Mouse (Mus musculus): Measurements from ENCODE around the gene Rab43. TPM values are rescaled to one million over a fixed set of nuclear protein-coding genes. Genes with fewer than 3 reads are reported as not detected.

Gene Rab43
- total RNA-seq, 2 experiments from 2014 or later, result 10.7 to 11.1 TPM

- intact Hi-C loops (cut with DNase I), result loop anchor here (2.0 to 5.0 kb wide), 2 partner anchors 40 to 138 kb away; partner anchors contain the start of genes Aplf and Cnbp
- DNase-seq, result no peak
Measured at GRCm38 (mm10) chr6:87810311-87810710, 1.7 kb downstream of the Rab43 start.

- intact Hi-C loops (cut with DNase I), result loop anchor here (2.0 to 5.0 kb wide), 2 partner anchors 41 to 137 kb away; partner anchors contain the start of genes Aplf and Cnbp
- DNase-seq, result no peak
Measured at GRCm38 (mm10) chr6:87809651-87810161, 2.3 kb downstream of the Rab43 start.

GRCm38 (mm10) chr6:87809144-87809543 is 2.8 kb downstream of the Rab43 start:
- DNase-seq, result no peak
- intact Hi-C loops (cut with DNase I), result no loop called here

- intact Hi-C loops (cut with DNase I), result no loop called here
- no peak for DNase-seq
Measured at GRCm38 (mm10) chr6:87808521-87808920, 3.4 kb downstream of the Rab43 start.

GRCm38 (mm10) chr6:87807735-87808440 is 4.1 kb downstream of the Rab43 start:
- DNase-seq, result no peak
- intact Hi-C loops (cut with DNase I), result no loop called here

DNA sequence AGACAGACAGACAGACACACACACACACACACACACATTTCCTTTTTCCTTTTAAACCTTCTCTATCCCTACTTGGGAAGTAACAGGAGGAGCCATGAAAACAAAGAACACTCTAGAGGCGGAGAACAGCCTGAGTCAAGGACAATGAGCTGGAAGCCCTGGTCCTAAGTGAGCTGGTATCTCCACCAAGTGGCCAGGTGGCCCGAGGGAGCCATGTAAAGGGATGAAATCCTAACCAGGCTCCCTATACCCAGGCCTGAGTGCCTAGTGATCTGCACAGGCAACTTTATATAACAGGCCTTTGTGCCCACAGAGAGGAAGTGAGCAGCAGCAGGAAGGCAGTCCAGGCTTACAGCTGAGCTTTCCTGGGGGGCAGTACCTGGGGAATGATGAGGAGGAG is 5.1 kb downstream of the Rab43 start:
- DNase-seq, result no peak
- intact Hi-C loops (cut with DNase I), result no loop called here

GRCm38 (mm10) chr6:87806028-87806427 is 5.9 kb downstream of the Rab43 start:
- intact Hi-C loops (cut with DNase I), result no loop called here
- no peak for DNase-seq

GRCm38 (mm10) chr6:87805448-87805847 is 6.5 kb downstream of the Rab43 start:
- intact Hi-C loops (cut with DNase I), result no loop called here
- no peak for DNase-seq

- no peak for DNase-seq
- intact Hi-C loops (cut with DNase I), result no loop called here
Measured at GRCm38 (mm10) chr6:87804886-87805285, 7.1 kb downstream of the Rab43 start.

GRCm38 (mm10) chr6:87804036-87804435 is 7.9 kb downstream of the Rab43 start:
- no peak for DNase-seq
- intact Hi-C loops (cut with DNase I), result no loop called here

DNA sequence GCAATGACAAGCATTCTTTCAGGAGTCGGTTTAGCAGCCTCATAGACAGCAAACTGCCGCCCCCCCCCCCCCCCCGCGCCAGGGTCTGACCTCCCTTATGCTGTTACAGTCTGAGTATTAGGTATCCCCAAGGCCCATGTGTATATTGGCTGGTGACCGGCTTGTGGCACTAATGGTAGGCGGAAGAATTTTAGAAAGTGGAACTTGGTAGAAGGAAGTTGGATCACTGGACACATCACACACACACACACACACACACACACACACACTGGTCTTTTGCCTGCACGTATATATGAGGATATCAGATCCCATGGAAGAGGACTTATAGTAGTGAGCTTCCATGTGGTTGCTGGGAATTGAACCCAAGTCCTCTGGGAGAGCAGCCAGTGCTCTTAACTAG is 9.5 kb downstream of the Rab43 start:
- no peak for DNase-seq
- intact Hi-C loops (cut with DNase I), result no loop called here

DNA sequence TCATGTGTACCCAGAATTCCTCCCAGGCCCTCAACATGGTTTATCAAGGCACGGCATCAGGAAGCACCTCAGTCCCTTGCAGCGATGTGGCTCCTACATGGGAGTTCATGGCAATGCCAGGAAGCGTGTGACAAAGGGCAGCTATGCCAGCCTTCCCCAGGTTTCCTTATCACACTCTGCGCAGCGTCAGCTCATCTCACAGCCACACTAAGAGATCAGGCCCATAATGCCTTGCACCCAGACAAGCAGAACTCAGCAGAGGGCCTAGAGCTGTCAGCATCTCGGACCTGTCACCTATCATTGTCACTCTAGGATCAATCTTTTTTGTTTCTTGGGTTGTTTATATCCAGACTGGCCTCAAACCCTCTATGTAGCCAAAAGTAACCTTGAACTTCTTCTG is 12.4 kb downstream of the Rab43 start:
- intact Hi-C loops (cut with DNase I), result no loop called here
- DNase-seq, result no peak

- intact Hi-C loops (cut with DNase I), result no loop called here
Measured at GRCm38 (mm10) chr6:87797321-87797720, 14.6 kb downstream of the Rab43 start.

GRCm38 (mm10) chr6:87796251-87796880 is 15.6 kb downstream of the Rab43 start:
- intact Hi-C loops (cut with DNase I), result no loop called here
- no peak for DNase-seq

More at GRCm38 (mm10) chr6:87797321-87797720, 14.6 kb downstream of the Rab43 start:
- DNase-seq, result no peak

DNA sequence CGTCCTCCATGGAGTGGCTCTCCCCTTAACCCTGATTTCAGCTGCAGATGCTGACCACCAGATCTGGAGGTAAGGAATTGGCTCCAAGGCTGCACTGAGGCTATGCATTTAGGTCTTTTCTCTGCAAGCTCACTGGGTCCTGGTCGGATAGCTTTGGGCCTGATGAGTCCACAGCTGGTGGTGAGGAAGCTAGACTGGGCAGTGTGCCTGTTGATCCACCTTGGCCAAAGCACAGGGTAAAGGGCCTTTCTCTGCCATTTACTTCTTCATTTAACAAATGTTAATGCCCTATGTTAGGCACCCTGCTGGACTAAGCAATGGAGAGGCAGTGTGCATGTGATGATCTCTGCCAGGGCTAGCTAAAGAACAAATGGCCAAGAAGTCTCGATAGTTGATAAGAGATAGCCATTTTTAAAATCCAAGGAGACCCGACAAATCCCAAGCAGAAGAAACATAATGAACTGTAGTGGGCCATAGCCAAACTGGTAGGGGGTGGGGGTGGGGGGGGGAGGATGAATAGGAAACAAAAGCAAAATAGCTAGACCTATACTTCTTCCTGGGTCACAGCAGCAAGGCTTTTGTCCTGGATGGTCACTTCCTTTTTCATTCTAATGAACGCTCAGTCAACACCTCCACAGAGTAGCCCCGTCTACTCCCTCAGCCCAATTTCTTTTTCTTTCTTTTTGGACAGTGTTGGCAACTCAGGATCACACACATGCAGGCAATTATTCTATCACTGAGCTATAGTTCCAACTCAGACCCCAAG is 16.4 kb downstream of the Rab43 start:
- intact Hi-C loops (cut with DNase I), result no loop called here
- DNase-seq, result no peak

DNA sequence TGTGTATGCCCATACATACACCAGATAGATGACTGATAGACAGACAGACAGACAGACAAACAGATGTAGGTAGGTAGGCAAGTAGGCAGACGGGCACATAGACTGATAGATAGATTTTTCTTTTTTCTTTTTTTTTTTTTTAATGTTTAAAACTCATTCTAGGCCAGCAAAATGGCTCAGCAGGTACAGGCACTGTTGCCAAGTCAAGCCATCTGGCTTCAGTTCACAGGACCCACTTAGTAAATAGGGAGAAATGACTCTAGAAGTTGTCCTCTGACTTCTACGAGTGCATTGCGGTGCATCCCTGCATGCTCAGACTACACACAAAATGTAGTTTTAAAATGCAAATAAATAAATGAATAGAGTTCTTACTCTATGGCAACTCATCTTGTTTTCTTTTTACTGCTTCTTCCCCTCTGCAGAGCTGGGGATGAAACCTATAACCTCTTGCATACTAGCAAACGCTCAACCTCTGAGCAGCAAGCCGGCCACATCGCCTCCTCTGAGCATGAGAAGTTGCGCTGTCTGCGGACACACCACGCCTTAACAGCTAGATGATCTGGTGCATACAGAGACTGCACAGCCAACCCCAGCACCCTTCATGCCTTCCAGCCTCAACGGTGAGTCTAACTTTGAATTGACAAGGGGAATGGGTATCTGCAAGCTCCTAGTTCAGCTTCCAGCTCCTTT is 18.0 kb downstream of the Rab43 start:
- no peak for DNase-seq
- intact Hi-C loops (cut with DNase I), result no loop called here

GRCm38 (mm10) chr6:87791826-87792225 is 20.1 kb downstream of the Rab43 start:
- intact Hi-C loops (cut with DNase I), result no loop called here
- DNase-seq, result no peak

- DNase-seq, result no peak
- intact Hi-C loops (cut with DNase I), result no loop called here
Measured at GRCm38 (mm10) chr6:87790779-87791480, 21.0 kb downstream of the Rab43 start.

DNA sequence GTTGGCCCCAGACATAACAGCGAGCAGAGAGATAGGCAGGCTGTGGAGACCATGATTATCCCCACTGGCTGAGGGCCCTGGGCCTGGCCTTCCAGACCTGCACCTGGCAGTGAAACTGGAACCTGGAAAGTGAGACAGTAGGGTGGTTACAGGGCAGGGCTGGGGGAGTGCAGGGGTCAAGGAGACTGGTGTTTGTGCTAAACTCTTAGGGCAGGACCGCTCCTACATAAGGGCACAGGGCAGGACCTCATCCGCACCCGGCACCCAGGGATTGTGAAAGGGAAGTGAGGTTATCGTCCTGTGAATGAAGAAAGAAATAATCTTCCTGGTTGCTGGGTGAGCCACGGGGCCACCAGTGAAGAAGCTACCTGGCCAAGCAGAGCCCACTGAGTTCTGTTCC is 22.2 kb downstream of the Rab43 start:
- intact Hi-C loops (cut with DNase I), result no loop called here
- DNase-seq, result no peak

All from heart, postnatal 36 days (tissue).